Mouse (Mus musculus): ENCODE measurements at regions not wholly inside any gene's neighbourhood (a gene's known extent, or its start where the extent isn't known, plus 50 kb on each side); places are given as distances from the start of the nearest gene placed in this dataset.

DNA sequence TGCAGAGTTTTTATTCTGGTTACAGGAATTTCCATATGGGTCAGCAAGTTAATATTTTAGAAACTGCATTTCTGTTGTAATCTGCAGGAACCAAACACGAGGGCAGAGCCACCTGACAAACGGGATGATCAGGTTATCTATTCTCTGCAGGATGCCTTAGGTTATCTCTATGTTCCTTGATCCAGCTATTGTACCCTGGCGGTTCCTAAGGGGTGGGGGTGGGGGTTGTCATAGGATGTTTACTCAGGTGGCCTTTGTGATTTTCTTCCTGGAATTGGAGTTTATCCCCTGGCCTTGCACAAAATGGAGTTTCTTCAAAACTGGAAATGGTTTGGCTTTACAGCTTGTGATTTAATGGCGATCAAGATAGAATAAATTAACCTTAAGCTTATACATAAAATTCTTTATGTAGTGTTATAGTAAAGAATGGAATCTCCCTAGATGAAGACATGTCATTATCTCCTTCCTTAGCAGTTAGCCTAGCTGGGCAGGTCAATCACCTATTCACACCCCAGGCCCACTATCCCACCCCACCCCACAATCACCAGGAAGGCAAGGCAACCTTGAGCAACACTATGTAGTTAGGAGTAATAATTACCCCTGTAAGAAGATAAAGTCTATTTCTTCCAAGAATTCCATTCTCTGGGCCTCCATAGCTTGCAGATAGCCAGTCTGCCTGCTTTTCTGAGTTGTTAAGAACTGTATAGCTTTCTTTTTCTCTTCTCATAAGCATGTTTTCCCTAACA, 192.3 kb upstream of the B430218F22Rik start:
- DNase-seq: no peak

DNA sequence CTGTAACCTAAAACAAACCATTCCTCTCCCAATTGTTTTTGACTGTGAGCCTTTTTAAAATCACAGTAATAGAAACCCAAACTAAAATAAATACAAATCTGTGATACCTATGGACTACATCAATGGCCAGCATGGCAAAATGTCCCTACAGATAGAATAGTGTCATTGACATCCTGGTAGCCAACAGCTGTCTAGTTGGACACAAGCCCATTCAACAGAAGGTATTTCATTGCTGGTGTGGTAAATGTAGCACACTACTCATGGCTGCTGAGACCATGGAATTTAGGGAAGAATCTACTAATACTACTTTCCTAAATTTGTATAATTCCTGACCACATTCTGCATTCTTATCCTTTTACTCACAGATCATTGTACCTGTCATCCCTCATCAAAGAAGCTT, 178.3 kb upstream of the B430218F22Rik start:
- no peak for DNase-seq

DNA sequence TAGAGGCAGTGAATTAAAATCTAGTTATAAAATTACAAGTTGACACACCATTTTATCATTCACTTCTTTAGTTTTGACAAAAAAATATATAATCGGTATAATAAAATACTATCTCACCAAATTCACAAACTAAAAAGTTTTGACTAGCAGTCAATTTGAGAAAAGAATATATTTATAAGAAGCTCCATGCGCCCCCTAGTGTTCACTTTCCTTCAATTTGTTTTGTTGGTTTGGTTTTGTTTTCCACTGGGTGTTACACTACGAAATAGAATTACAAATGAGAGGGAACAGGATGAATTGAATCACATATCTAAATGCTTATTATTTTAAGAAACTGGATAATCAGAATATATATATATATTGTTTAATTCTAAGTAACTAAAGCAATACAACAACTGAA, 159.1 kb upstream of the B430218F22Rik start:
- peak; percentile 25 for DNase-seq

DNA sequence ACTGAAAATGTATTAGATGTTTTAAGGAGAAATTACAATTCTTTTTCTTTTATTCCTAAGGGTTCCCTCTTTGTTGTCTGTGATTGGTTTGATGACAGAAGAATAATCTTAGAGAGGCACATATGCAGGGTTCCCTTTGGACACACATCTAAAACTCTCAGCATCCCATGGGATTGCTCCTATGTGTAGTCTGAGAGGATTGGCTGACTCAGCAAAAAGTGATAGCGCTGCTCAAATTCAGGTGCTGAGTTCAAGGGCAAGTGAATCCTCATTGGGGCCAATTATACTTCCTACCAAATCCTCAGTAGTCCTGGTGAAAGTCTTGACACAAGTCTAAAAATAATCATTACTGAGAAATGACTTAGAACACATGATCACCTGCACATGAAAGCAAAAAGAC, 148.5 kb upstream of the B430218F22Rik start:
- DNase-seq: no peak

DNA sequence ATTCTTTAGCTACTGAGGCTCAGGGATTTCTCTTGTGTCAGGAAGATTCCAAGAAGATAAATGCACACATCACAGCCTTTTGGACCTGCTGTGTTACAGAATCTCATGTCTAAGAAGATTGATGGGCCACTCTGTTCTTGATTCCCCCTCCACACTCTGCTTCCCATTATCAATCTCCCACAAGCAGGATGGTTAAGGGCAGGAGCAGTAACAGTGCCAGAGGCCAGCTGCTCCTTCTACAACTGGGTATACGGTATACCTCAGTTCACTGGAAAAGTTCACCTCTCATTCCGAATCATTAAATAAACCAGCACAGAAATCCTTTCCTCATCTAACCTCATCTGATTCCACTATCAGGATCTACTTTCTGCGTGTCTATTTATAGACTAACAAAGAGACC, 141.8 kb upstream of the B430218F22Rik start:
- no peak for DNase-seq

DNA sequence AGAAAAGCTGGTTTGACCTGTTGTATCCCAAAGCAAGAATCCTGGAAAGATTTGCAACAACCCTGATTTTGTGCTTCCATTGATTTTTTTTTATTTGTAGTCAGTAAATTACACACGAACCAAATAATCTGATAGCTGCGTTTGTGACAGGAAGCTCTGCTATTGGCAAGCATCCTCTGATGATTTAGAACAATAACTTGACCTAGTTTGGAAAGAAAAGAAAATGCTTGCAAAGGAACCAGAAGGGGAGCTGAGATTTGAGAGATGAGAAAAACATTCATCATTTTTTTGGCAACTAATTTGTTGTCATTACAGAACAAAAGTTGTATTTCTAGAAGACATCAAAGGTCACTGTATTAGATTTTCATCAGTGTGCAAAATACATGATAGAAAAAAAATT, 140.9 kb upstream of the B430218F22Rik start:
- no peak for DNase-seq

DNA sequence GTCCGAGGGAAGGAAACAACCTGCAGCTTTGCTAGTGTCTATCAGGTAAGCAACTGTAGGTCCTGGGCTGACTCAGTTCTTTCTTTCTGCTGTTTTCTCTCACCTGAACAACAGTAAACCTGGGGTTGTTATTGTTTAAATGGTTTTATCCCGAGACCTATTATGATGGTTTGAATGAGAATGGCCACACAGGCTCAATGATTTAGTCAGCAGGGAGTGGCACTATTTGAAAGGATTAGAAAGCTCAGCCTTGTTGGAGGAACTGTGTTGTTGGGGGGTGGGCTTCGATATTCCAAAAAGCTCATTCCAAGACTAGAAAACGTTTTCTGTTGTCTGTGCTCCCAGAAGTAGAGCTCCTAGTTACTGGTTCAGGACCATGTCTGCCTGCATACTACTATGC, 126.8 kb upstream of the B430218F22Rik start:
- no peak for DNase-seq

DNA sequence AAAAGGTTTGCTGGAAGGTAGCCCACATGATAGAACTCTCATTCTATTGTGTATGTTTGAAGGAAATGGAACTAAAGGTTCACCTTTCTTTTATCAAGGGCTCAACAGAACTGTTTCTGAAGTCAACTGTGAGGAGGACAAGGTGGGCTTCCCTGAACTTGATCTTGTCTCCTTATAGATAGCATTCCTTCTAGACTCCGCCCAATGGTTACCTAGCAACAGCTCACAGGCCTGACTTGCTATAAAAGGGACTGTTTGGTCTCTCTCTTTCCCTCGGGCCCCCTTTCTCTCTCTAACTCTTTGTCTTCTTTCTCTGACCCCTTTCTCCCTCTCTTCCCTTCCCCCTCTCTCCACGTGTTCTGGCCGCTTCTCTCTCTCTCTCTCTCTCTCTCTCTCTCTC, 123.5 kb upstream of the B430218F22Rik start:
- DNase-seq: no peak

DNA sequence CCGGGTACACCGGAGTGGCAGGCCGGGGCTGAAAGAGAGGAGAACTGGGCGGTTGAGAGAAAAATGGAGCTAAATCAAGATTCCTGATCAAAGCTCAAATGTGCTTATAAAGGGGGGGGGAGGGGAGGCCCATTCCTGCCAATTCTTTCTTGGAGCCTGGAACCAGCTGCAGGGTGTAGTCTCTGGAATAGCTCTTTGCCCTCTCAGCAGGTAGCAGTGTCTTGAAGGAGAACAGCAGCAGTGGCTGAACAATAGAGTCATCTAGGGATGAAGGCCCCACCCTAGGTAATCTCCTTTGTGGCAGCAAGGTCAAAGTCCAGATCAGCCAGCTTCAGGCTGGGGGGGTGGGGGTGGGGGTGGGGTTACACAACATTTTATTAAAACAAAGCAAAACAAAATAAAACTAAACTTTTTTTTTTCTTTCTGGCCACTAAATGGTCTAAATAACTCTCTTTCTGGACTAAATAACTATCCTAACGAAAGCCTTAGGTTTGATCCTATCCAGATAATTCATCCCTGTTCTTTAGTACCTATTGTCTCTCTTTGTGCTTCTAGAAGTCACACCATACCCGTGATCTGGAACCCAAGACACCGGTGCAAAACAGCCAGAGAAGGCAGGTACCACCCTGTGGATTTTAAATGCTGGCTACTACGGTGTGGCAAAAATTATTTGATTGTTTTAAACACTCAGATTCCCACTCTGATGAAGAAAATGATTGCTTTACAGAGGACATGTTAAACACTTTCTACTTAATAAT, 120.5 kb upstream of the B430218F22Rik start:
- DNase-seq: no peak

DNA sequence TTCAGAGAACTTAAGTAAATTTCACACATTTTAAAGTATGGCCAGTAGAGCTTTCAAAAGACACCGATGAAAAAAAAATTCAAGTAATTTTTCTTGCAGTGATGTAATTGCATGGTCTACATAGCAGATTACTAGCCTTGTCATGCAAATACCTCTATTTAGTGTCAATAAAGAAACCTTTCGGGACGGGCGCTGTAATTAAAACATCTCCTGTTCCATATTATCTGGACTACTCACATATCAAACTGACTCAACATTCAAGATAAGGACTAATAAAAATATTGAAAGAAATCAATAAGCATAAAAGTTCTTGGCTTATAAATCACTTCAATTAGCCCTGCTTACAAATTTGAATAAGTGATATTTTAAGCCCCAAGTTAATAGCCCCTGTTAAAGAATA, 113.5 kb upstream of the B430218F22Rik start:
- no peak for DNase-seq

DNA sequence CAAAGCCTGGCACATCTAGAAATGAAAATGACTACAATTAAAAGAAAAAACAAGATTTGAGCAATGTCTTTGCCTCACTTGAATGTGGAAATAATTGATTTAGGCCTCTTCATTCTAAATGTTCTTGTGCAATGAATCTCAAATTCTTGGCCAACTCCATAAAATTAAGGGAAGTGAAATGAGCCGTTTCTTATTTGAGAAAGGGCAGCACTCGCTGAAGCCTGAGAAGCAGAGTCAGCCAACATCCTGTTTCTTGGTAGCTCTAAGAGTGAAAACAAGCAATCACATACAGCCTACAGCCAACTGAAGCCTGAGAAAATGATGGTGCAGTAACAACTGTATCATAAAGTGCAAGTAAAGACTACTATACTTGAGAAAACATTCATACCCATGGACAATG, 105.5 kb upstream of the B430218F22Rik start:
- DNase-seq: no peak

DNA sequence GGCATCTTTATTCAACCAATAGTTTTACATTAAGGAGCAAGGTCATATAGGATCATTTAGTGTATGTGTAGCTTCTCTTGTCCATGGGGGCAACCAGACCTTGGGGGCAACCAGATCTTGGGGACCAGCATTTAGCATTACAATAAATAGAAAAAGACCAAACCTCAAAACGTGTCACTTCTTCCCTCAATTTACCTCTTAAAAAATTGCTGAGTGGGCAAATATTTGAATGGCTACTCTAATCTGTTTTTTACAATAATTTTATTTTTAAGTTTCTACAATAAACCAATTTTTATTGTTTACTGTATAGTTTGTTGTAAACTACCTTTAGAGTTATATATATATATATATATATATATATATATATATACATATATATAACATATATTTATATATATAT, 92.7 kb upstream of the B430218F22Rik start:
- no peak for DNase-seq

DNA sequence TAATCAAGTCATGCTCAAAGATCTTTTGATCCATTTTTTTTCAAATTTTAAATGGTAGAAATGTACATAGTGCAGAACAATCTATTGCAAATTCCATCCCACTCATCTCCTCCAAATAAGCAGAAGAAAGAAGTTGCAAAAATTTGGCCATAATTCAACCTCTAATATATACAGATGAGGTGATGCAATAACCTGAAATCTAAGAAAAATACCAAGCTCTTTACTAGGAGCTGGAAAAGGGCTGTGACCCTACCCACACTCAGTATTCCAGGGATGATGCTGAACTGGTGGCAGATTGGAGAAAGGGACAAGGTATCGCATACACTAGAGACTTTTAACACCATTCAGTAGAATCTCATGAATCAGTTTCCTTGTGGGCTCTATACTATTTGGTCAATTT, 76.3 kb upstream of the B430218F22Rik start:
- no peak for DNase-seq

DNA sequence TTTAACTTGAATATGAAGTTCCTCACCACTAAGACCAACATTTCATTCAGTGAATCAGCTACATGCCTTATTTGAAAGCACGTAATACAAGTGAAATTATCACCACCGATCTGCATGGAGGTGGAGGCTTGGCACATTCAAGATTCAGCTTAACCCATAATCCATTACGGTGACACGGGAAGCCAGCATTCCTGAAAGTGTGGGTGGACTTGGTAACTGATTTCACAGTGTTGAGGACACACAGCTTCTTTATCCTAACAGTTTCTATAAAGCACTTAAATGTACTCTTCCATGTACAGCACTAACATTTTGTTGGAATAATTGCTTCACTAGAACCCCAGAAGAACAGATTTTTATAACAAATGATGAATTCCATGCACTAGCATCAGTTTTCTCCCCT, 72.8 kb upstream of the B430218F22Rik start:
- DNase-seq: no peak

Measured in lung, postnatal 14 days (tissue).